Mouse (Mus musculus): ENCODE measurements around the gene Mthfd1l.
"Not testable (repeated sequence)": the region's sequence is repeated elsewhere in the genome, so short reads cannot be mapped to it uniquely, and the experiment has no call there.

Mthfd1l gene

GRCm38 (mm10) chr10:4155521-4155920 is 182.6 kb downstream of the Mthfd1l start:
- DNase-seq (ENCODE audit: low read depth) = no peak

- no peak for DNase-seq (ENCODE audit: low read depth)
Observed at GRCm38 (mm10) chr10:4158533-4158932, 185.6 kb downstream of the Mthfd1l start.

- no peak for DNase-seq (ENCODE audit: low read depth)
Observed at GRCm38 (mm10) chr10:4159541-4160090, 186.7 kb downstream of the Mthfd1l start.

- no peak for DNase-seq (ENCODE audit: low read depth)
Observed at GRCm38 (mm10) chr10:4160242-4160785, 187.4 kb downstream of the Mthfd1l start.

- no peak for DNase-seq (ENCODE audit: low read depth)
Observed at GRCm38 (mm10) chr10:4162049-4162448, 189.1 kb downstream of the Mthfd1l start.

- no peak for DNase-seq (ENCODE audit: low read depth)
Observed at GRCm38 (mm10) chr10:4162976-4163375, 190.1 kb downstream of the Mthfd1l start.

- no peak for DNase-seq (ENCODE audit: low read depth)
Observed at GRCm38 (mm10) chr10:4164681-4165080, 191.8 kb downstream of the Mthfd1l start.

- DNase-seq (ENCODE audit: low read depth) = no peak
Observed at GRCm38 (mm10) chr10:4168222-4168798, 195.4 kb downstream of the Mthfd1l start.

- DNase-seq (ENCODE audit: low read depth) = no peak
Observed at GRCm38 (mm10) chr10:4174229-4174628, 201.3 kb downstream of the Mthfd1l start.

- DNase-seq (ENCODE audit: low read depth) = no peak
Observed at GRCm38 (mm10) chr10:4174717-4175116, 201.8 kb downstream of the Mthfd1l start.

- DNase-seq (ENCODE audit: low read depth) = no peak
Observed at GRCm38 (mm10) chr10:4177285-4177684, 204.4 kb downstream of the Mthfd1l start.

GRCm38 (mm10) chr10:4179049-4179790 is 206.3 kb downstream of the Mthfd1l start:
- DNase-seq (ENCODE audit: low read depth) = no peak

GRCm38 (mm10) chr10:4181953-4182352 is 209.0 kb downstream of the Mthfd1l start:
- no peak for DNase-seq (ENCODE audit: low read depth)

- no peak for DNase-seq (ENCODE audit: low read depth)
Observed at GRCm38 (mm10) chr10:4182406-4182805, 209.5 kb downstream of the Mthfd1l start.

- DNase-seq (ENCODE audit: low read depth) = no peak
Observed at GRCm38 (mm10) chr10:4188614-4189402, 215.9 kb downstream of the Mthfd1l start.

GRCm38 (mm10) chr10:4189422-4189821 is 216.5 kb downstream of the Mthfd1l start:
- no peak for DNase-seq (ENCODE audit: low read depth)

GRCm38 (mm10) chr10:4198978-4199377 is 226.1 kb downstream of the Mthfd1l start:
- DNase-seq (ENCODE audit: low read depth) = no peak

- DNase-seq (ENCODE audit: low read depth) = no peak
Observed at GRCm38 (mm10) chr10:4199926-4200325, 227.0 kb downstream of the Mthfd1l start.

- DNase-seq (ENCODE audit: low read depth) = no peak
Observed at GRCm38 (mm10) chr10:4200546-4201104, 227.7 kb downstream of the Mthfd1l start.

GRCm38 (mm10) chr10:4201141-4201540 is 228.2 kb downstream of the Mthfd1l start:
- DNase-seq (ENCODE audit: low read depth) = no peak

- not testable (repeated sequence) for DNase-seq (ENCODE audit: low read depth)
Observed at GRCm38 (mm10) chr10:4203651-4204050, 230.7 kb downstream of the Mthfd1l start.

- no peak for DNase-seq (ENCODE audit: low read depth)
Observed at GRCm38 (mm10) chr10:4209040-4209439, 236.1 kb downstream of the Mthfd1l start.
